Mouse (Mus musculus) stomach, postnatal 0 days (tissue): ENCODE measurements around the gene Cdca7.

Experiments
- CTCF ChIP-seq: IDR thresholded peaks from 2 replicates; pipeline ENCODE4 v1.5.1; 2016; ENCODE audit warnings: antibody characterized with exemption, low read depth, mild to moderate bottlenecking, moderate library complexity
- EP300 ChIP-seq: optimal IDR thresholded peaks from 2 replicates; pipeline ENCODE3; 2016; ENCODE audit warnings: antibody characterized with exemption

- no peak for TF ChIP-seq CTCF
- no peak for TF ChIP-seq EP300
These were observed 29.3 kb upstream of the Cdca7 start for GRCm38 (mm10) chr2:72446615-72447014.
